Mouse (Mus musculus) right cerebral cortex, postnatal 10 days (tissue): ENCODE measurements around the gene Ppfia2.

ENCODE experiments used
- DNase-seq, 2 experiments: peaks; one replicate each; pipeline ENCODE4 v3.0.0; 2021; ENCODE audit warnings: low spot score in 2 of 2

Ppfia2 gene

GRCm38 (mm10) chr10:106665221-106665620 is 195.1 kb downstream of the Ppfia2 start:
- DNase-seq, result no peak

DNA sequence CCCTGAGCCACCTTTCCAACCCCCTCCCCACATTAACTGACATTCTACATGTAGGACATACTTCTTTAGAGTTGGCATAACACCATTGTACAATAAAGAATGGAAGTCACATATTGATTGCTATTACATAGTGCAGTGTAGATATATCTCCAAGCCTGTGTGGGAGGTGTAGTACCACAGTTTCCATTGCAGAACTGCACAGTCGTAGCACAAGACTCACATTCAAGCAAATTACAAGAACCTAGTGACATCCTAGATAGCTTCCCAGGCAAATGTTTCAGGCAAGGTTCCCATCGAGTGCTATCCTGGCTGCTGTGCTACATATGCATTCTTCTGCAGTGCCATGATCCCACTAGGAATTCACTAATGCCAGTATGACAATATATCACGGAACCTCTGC is 200.0 kb downstream of the Ppfia2 start:
- DNase-seq, result no peak

DNA sequence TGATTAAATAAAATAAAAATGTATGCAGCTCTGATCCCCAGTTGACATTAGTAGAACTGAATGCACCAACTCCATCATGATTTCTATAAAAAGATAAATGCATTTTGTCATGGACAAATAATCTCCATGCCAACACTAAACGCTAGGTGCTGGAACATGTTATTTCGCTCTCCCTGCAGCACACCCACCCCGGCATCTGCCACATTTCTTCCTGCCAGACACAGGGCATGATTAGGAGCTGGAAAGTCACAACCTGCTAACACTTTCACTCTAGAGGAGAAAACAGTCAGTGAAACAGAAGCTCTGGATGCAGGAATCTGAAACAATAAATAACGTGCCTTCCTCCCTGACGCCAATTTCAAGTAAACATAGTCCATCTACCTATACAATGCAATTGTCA is 211.3 kb downstream of the Ppfia2 start:
- DNase-seq, result peak in 1 of 2 experiments; percentile 35

DNA sequence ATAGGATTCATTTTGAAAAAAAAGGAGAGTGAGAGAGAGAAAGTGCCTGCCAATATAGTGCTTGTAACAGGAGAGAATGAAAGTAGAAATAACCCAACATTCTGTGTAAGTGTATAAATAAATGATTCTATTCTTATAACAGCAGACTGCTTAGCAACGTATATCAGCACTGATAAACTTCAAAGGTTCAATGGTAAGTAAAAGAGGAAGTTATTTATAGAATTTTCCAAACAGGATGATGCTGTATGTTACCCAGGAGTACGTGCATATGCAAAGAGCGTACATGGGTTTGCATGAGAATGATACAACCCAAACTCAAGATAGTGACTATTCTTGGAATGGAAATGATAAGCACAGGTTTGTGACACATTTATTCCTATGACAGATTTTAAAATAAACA is 215.4 kb downstream of the Ppfia2 start:
- DNase-seq, result no peak

- no peak for DNase-seq
Measured at GRCm38 (mm10) chr10:106719936-106720335, 249.8 kb downstream of the Ppfia2 start.

DNA sequence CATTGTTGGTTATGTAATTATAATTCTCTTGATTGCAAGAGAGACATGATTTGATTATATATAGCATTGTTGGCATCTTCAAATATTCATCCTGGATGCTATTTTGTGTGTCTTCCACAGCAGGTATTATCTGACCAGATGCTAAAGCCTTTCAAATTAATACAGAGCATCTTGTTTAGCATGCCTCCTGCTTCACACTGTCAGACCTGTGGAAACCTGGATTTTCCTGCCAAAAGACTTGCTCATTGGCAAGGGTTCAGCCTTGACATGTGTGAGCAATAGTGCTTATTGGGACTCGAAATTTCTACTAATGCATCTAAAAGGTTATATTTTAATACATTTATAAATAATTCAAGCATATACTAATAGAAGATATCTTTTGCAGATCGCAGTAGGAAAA is 262.1 kb downstream of the Ppfia2 start:
- DNase-seq, result no peak

- no peak for DNase-seq
Measured at GRCm38 (mm10) chr10:106736230-106737063, 266.3 kb downstream of the Ppfia2 start.

- DNase-seq, result no peak
Measured at GRCm38 (mm10) chr10:106738190-106738589, 268.1 kb downstream of the Ppfia2 start.

GRCm38 (mm10) chr10:106744966-106745365 is 274.8 kb downstream of the Ppfia2 start:
- DNase-seq, result no peak

DNA sequence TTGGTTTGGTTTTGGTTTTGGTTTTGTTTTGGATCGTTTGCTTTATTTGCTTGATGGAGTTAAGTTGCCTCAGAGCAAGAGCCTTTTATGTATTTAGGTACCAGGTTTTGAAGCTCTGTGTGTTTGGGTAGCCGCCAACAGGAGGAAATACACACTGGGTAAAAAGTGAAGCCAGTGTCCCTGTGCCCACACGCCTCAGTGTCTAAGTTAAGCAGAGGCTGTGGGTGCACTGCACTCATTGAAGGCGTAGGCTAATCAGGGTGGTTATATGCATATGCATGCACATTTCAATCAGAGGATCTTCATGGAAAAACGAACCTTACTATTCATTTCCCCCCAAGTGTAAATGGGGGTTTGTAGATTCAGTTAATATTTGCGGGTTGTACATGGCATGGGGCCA is 290.9 kb downstream of the Ppfia2 start:
- peak; percentile 64 to 71 for DNase-seq

GRCm38 (mm10) chr10:106763785-106764184 is 293.6 kb downstream of the Ppfia2 start:
- DNase-seq, result no peak

DNA sequence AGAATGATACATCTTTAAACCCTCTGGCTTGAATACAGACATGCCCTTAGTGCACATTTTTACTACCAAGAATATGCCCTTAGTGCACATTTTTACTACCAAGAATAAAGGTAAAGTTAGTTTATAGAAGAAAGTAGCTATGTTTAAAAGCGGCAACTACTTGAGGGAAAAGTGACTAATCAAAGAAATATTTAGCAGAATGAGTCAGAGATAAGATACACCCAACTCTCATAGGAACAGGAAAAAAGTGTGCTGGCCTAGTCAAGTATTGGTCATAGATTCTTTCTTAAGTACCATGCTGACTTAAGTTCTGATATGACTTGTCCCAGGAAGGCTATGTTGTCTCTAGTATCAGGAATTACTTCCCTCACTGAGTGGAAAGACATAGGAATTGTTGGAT is 305.4 kb downstream of the Ppfia2 start:
- DNase-seq, result no peak

DNA sequence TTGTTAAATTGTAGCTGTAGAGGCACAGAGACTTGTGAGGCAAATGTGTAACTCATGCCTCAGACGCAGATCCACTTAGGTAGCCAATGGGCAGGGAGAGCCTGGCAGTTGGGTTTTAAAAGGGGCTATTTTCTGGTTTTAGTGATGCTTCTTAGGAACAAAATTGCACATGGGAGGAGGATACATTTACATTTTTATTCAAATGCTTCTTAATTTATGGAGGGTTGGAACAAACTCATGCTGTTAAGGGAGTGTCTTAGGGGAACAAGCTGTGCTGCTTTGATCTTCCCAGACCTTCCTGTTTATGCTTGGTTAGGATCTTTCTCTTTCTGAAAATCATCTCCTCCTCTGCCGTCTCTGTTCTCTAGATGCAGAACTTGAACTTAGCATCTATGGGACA is 345.3 kb downstream of the Ppfia2 start:
- DNase-seq, result no peak

DNA sequence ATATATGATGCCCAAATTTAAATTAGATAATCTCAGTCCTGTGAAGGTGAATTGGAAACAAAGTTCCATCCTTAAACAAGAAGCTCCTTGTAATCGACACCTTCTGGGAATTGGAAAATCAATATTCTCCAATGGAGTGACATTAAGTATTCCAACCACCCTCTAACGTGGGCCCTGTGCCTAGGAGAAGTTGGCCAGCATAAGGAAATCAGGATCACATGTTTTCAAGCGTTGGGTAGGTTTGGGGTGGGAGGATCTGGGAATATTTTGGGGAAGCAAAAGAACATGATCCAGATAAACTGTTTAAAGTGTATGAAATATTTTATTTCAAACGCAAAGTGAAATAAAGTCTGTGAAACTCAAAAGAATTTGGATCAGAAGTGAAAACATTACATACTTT is 348.2 kb downstream of the Ppfia2 start:
- no peak for DNase-seq

- DNase-seq, result no peak
Measured at GRCm38 (mm10) chr10:106824215-106824614, 354.1 kb downstream of the Ppfia2 start.

DNA sequence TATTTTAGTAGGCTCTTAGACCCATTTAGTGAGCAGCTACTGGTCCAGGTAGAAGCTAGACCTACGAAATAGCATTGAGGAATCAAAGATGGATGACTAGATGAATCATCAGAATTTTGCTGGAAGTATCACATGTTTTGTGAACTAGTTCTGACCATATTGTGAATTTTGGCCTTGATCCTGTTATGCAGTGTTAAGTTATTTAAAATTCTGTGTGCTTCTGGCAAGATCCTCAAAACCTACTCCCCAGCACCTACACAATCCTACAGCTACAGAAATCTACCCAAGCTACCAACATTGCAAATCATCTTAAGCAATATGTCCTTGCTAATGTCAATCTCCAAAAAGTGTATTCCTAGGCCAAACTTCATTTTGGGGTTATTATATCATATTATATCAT is 368.3 kb downstream of the Ppfia2 start:
- DNase-seq, result no peak

- DNase-seq, result no peak
Measured at GRCm38 (mm10) chr10:106858106-106858505, 388.0 kb downstream of the Ppfia2 start.

DNA sequence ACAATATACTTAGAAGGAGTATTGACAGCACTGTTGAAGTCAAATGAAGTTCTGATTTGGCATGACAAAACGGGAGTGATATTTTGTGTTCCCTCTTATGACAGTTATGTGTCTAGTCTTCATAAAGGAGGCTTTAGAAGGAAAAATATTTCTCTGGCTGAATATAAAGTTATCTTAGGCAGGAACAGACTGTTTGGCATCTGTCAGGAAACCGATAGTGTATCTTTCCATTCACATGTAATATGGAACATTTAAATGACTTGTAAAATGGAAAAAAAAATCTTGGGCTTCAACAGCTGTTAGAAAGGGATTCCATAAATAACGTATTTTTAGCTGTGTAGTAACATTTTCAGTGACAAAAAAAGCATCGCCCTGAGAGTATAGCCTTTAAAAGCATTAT is 400.1 kb downstream of the Ppfia2 start:
- no peak for DNase-seq

- no peak for DNase-seq
Measured at GRCm38 (mm10) chr10:106871847-106872246, 401.7 kb downstream of the Ppfia2 start.

- DNase-seq, result no peak
Measured at GRCm38 (mm10) chr10:106872714-106873113, 402.6 kb downstream of the Ppfia2 start.

GRCm38 (mm10) chr10:106881330-106881729 is 411.2 kb downstream of the Ppfia2 start:
- DNase-seq, result peak; percentile 33 to 44

GRCm38 (mm10) chr10:106896351-106896750 is 426.2 kb downstream of the Ppfia2 start:
- DNase-seq, result no peak

GRCm38 (mm10) chr10:106910108-106910507 is 440.0 kb downstream of the Ppfia2 start:
- no peak for DNase-seq

- DNase-seq, result no peak
Measured at GRCm38 (mm10) chr10:106913032-106913431, 442.9 kb downstream of the Ppfia2 start.
